Mouse (Mus musculus) kidney, postnatal 14 days (tissue): ENCODE data around the gene Fahd2a.
A peak's percentile ranks its signal among the peaks of the same experiment; 100 is the strongest.

Source experiments
- DNase-seq: peaks from one replicate; pipeline ENCODE4 v3.0.0; 2022; ENCODE audit warnings: mixed read lengths

Fahd2a gene

DNA sequence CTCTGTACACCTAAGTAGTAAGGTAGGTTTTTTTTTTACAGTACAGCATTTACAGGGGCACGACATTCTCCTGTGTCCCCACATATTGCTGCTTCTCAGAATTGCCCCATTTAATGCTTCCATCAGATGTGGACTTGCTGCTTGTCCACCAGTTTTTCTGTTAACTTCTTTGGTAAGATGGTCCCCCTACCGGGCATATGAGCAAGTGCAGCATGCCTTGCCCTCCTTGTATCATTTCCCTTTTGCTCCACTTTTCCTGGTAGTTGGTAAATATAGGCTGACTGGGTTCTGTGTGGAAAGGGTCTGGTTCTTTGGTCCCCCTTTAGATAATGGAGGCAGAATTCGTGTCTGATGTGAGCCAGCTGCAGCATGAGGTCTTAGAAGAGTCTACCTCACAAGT lies 14.1 kb downstream of the Fahd2a start:
- peak; percentile 73 for DNase-seq

DNA sequence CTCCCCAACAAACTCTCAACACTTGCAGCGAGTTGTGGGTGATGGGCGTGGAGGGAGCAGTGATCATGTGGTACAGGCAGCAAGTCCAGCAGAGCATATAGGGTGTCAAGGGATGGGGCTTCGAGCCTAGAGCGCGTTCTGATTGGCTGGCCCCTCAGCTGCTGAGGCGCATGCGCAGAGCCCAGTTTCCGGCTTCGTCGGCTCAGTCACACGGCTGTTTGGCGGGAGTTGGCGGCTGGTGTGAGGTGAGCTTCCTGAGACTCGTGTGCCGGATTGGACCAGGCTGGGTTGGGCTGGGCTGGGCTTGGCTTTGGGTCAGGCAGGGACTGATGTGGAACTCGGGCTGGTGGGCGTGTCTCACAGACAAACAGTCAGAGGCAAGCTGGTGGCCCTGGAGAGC lies 19.4 kb downstream of the Fahd2a start, which contains the start of gene Gpat2:
Gene Gpat2 (plus strand): TSS at position 223 of the 400 bp plus-strand sequence.
- no peak for DNase-seq

DNA sequence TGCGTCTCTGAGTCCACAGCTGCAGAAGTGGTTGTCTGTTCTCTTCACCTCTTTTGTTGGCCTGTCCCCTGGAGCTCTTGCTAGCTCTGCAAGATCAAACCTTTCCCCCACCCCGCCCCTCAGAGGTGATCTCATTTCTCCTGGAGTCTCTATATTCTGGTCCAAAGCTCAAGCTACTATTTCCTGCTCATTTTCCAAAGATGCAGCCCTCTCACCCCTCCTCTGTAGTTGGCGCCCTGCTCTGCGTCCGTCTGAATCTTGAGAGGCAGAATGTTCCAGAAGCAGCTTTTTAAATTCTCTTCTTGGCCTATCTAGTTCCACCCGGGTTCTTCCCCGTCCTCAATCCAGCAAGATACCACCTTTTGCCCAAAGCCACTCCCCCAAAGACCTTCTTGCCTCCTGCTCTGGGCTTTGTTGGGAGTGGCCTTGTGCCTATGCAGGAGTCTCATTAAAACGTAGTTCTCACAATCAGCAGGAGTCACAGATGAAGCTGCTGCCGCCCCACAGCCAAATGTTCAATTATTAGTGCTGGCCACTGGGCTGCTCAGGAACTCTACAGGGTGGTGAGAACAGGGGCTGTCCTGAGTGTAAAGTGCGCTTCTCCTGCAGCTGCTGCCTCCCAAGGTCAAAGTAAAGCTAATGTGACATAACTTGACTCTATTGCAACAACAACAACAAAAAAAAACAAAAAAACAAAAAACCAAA lies 25.9 kb downstream of the Fahd2a start:
- DNase-seq: peak; percentile 67

- DNase-seq: peak; percentile 82
Observed at GRCm38 (mm10) chr2:127416706-127417105, 27.7 kb downstream of the Fahd2a start.

DNA sequence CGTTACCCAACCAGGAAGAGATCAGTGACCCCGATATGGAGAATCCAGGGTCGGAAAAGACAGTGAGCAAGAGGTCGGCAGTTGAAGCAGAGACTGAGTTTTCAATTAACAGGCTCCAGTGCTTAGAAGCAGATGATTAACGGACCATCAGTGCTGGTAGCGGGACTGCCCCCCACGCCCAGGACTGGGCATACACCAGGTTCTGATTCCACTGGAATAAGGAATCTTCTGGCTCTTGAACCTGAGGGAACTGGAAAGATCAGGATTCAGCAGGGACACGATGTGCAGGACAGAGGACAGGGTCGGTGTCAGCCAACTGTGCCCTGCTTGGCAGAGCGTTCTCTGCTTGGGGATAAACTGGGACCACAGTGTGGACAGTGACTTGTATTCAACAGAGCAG lies 28.6 kb downstream of the Fahd2a start:
- DNase-seq: peak; percentile 90

GRCm38 (mm10) chr2:127411126-127411525 lies 33.2 kb downstream of the Fahd2a start:
- no peak for DNase-seq

DNA sequence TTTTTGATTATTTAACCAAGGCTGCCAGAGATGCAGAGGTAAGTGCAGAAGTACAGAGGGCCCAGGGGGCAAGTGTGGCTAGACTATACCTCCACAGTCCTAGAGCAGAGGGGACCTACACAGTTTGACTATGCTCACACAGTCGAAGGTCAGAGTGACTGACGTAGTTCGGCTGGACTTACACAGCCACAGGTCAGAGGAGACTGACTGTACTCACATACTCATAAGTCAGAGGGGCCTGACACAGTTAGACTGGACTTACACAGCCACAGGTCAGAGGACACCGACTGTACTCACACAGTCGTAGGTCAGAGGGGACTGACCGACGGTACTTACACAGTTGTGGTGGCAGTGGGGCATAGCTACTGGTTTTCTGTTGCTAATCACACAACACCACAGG lies 45.6 kb downstream of the Fahd2a start:
- peak; percentile 12 for DNase-seq

GRCm38 (mm10) chr2:127394606-127395161 lies 49.7 kb downstream of the Fahd2a start:
- peak; percentile 51 for DNase-seq

DNA sequence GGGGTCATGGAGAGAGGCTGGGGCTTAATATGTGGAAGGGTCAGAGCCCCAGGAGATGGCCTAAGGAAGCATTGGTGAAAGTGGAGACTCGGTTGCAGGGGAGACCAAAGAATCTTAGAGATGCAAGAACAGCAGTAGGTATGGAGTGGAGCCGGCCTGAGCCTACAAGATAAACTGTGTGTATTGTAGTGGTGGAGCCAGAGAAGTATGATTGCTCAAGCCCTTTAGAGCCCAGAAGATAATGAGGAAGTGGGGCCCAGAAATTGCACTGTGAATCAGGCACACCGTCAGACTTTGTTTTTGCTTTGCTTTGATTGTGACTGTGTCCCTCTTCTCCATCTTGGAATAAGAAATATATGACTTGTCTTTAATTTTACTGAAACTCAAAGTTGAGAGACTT lies 53.0 kb downstream of the Fahd2a start:
- DNase-seq: no peak

GRCm38 (mm10) chr2:127390846-127391245 lies 53.5 kb downstream of the Fahd2a start:
- DNase-seq: no peak

GRCm38 (mm10) chr2:127390352-127390751 lies 54.0 kb downstream of the Fahd2a start:
- peak; percentile 39 for DNase-seq

DNA sequence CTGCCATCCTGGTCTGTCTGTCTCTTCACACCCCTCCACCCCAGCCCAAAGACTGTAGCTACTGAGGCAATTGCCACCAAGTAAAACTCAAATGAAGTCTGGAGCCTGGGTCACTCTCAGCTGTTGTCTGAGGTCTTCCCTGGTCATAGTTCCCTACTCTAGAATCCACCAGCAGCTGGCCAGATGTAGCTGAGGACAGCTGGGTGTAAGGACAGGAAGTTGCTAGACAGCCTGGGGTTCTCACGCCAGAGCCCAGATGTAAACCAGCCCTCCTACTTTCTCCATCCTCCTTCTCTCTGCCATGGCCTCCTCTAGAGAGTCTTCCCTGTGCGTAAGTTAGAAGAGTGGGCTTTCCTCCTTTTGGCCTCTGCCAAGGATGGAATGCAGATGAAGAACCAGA lies 56.8 kb downstream of the Fahd2a start:
- DNase-seq: peak; percentile 43
